Mouse (Mus musculus) layer of hippocampus, adult 18-20 months (tissue): ENCODE measurements around the gene Klhdc10. TPM values are rescaled to one million over a fixed set of nuclear protein-coding genes. Genes with fewer than 3 reads are reported as not detected.
A peak's percentile ranks its signal among the peaks of the same experiment; 100 is the strongest.

ENCODE experiments used
- DNase-seq, 2 experiments: peaks; one replicate each; pipeline ENCODE4 v3.0.0; 2022; ENCODE audit warnings: low spot score in 2 of 2
- total RNA-seq, 2 experiments: library from RNA; stranded (reverse); gene quantifications; 2 replicates each; pipeline ENCODE4 v1.2.3; 2021

The Klhdc10 gene
- total RNA-seq, 2 experiments from 2014 or later, result 85.1 to 93.9 TPM

GRCm38 (mm10) chr6:30400716-30401115 is 952 bp upstream of the Klhdc10 start:
- peak in 1 of 2 experiments; percentile 22 for DNase-seq

- DNase-seq, result no peak
Observed at GRCm38 (mm10) chr6:30402091-30402491, 423 bp downstream of the Klhdc10 start.

GRCm38 (mm10) chr6:30403465-30403864 is 1.8 kb downstream of the Klhdc10 start:
- peak; percentile 43 to 87 for DNase-seq

GRCm38 (mm10) chr6:30404671-30405070 is 3.0 kb downstream of the Klhdc10 start:
- no peak for DNase-seq

- DNase-seq, result no peak
Observed at GRCm38 (mm10) chr6:30408276-30408675, 6.6 kb downstream of the Klhdc10 start.

GRCm38 (mm10) chr6:30409399-30410093 is 7.9 kb downstream of the Klhdc10 start:
- no peak for DNase-seq

GRCm38 (mm10) chr6:30411311-30411710 is 9.6 kb downstream of the Klhdc10 start:
- no peak for DNase-seq

GRCm38 (mm10) chr6:30416126-30416525 is 14.5 kb downstream of the Klhdc10 start:
- DNase-seq, result no peak

GRCm38 (mm10) chr6:30416801-30417200 is 15.1 kb downstream of the Klhdc10 start:
- DNase-seq, result no peak

GRCm38 (mm10) chr6:30432461-30433192 is 31.0 kb downstream of the Klhdc10 start:
- DNase-seq, result no peak

- no peak for DNase-seq
Observed at GRCm38 (mm10) chr6:30436476-30436875, 34.8 kb downstream of the Klhdc10 start.

GRCm38 (mm10) chr6:30437054-30437453 is 35.4 kb downstream of the Klhdc10 start:
- DNase-seq, result no peak

- DNase-seq, result peak in 1 of 2 experiments; percentile 41
Observed at GRCm38 (mm10) chr6:30439576-30439975, 37.9 kb downstream of the Klhdc10 start.

GRCm38 (mm10) chr6:30456991-30457390 is 55.3 kb downstream of the Klhdc10 start:
- no peak for DNase-seq

GRCm38 (mm10) chr6:30458626-30459025 is 57.0 kb downstream of the Klhdc10 start:
- peak in 1 of 2 experiments; percentile 23 for DNase-seq

GRCm38 (mm10) chr6:30459056-30459747 is 57.5 kb downstream of the Klhdc10 start:
- DNase-seq, result no peak

- peak; percentile 54 to 83 for DNase-seq
Observed at GRCm38 (mm10) chr6:30459811-30460749, 58.4 kb downstream of the Klhdc10 start.

- DNase-seq, result peak; percentile 87 to 89
Observed at GRCm38 (mm10) chr6:30460750-30461446, 59.2 kb downstream of the Klhdc10 start.

GRCm38 (mm10) chr6:30461755-30462344 is 60.2 kb downstream of the Klhdc10 start:
- DNase-seq, result no peak

- no peak for DNase-seq
Observed at GRCm38 (mm10) chr6:30462822-30463221, 61.2 kb downstream of the Klhdc10 start.
